Mouse (Mus musculus): ENCODE measurements at regions not wholly inside any gene's neighbourhood (a gene's known extent, or its start where the extent isn't known, plus 50 kb on each side); places are given as distances from the start of the nearest gene placed in this dataset.
"Not testable (repeated sequence)": the region's sequence is repeated elsewhere in the genome, so short reads cannot be mapped to it uniquely, and the experiment has no call there.

DNA sequence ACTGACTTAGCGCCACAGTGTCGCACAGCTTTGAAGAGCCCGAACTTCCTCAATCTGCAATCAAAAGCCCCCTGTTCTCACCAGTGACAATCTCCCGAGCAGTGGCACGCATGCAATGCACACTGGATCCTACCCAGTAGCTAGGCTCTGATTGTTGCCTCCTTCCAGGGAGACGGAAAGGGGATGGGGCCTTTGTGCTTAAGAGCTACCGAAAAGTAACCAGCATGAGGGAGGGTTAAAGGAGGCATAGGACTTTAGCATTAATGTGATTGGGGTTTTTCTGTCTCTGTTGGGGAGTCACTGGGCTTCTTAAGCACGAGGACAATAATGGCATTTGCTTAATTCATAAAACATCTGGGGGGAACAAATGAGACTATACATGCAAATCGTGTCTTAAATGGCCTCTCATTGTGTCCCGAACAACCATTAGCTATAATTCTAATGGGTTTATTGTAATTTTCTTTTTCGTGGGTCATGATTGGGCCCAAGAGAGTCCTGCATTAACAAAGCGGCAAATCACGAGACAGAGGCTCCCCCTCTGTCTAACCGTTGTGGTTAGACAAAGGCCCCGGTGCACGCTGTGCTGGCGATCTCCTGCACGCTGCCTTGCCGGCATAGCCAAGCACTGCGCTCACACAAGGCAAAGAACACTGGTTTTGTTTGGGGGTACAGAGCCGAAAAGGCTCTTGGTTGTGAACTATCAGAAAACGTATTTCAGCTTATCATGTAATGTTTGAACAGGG is 223.2 kb downstream of the Dact1 start:
- no peak for DNase-seq

DNA sequence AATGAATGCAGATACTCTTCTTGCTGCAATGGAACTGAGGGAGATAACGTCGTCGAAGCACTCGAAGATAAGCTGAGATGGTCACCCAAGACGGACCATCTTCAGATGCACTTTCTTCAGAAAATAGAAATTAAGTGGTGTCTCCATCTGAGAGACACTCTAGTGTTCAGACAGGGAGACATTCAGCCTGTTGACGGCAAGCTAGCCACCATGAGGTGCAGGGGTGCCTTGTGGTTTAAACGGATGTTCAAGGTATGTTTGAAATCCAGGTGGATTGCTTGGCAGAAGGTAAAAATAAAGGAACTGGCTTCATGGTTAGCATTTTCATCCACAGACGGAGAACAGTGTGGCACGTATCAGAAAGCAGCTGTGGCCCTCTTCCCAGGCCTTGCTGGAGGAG is 224.0 kb downstream of the Dact1 start:
- no peak for DNase-seq

DNA sequence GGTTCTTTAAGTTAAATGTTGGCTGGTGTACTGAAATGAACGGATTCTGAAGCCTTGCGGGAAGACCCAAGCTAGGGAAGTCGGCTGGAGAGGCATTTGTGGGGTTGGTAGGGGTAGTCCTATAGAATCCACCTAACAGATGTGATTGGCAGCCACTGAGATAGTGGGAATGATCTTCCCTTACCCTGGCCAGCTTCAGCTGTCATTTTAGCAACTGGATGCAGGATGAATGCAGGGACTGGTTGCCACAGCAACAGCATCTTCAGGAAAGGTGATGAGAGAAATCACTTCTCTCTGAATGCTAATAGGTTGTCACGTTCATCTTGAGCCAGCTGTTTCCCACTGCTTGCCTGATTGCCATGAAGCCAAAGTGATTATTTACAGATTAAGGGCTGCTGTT is 224.5 kb downstream of the Dact1 start:
- no peak for DNase-seq

DNA sequence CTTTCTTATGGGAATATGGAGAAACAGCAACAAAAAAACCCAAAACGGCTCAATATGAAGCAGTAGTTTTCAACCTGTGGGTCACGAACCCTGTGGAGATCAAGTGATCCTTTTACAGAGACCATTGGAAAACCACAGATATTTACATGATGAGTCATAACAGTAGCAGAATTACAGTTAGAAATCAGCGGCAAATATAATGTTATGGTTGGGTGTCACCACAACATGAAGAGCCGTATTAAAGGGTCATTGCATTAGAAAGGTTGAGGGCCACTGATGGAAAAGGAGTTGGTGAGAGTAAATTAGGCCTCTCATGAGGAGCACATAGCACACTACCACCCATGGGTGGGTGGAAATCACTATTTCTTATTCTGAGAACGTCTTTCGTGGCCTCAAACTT is 225.6 kb downstream of the Dact1 start:
- DNase-seq, result no peak

DNA sequence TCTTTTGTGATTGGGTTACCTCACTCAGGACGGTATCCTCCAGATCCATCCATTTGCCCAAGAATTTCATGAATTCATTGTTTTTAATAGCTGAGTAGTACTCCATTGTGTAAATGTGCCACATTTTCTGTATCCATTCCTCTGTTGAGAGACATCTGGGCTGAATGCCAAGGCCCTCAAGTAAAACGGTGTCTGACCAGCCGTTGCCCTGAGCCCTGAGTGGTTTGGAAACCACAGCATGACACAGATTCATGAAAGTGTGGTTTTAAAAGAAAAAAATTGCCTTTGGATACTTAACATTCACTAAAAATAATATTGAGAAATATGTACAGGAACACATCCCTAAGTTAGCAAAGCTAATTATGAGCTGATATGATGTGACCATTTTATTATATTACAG is 226.1 kb downstream of the Dact1 start:
- DNase-seq, result not testable (repeated sequence)

DNA sequence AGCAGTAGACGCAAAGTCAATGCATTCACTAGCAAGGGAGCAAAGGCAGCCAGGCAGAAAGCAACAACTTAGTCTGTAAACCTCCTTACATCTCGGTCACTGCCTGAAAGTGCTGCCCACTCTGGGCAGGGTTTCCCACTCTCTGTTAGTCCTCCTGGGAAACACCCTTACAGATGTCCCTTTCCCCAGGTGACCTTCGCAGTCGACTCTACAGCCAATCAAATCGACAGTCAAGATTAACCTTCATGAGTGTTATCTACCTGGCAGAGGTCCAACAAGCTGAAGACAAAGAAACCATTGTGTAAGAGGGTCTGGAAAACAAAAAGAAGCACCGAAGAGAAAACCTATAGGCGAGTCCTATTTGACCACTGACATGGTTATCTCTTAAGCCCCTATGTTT is 229.0 kb downstream of the Dact1 start:
- DNase-seq, result no peak

DNA sequence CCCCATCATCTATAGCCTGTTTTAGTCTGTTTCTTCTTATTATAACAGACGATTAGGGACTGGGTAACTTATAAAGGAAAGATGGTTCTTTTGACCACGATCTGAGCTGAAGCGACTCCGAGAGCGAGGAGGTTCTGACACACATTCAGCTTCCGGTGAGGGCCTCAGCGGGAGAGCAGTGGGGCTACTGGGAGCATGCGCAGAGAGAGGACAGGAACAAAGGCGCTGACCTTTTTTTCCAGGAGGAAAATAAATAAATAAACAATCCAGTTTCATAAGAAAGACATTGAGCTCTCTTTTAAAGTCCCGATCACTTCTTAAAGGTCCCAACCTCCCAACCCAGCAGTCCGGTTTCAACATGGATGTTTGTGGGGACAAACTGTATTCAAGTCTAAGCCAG is 230.6 kb downstream of the Dact1 start:
- DNase-seq, result no peak

DNA sequence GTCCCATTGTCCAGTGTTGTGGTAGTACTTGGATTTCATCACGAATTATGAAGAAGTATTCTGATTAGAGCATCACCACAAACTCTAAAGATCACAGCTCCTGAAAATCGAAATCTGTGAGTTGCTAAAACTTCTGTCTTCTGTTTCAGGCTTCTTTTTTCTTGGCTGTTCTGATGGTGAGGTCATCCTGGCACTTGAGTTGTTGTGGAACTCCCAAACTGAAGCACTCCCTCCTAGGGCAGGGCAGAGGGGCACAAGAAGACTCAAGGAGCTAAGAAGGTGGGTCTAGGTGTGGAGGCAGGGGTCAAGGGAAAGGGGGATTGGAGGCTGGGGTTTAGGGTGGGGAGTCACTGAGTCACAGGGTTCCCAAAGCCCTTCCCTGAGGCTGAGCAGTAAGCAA is 232.3 kb downstream of the Dact1 start:
- no peak for DNase-seq

DNA sequence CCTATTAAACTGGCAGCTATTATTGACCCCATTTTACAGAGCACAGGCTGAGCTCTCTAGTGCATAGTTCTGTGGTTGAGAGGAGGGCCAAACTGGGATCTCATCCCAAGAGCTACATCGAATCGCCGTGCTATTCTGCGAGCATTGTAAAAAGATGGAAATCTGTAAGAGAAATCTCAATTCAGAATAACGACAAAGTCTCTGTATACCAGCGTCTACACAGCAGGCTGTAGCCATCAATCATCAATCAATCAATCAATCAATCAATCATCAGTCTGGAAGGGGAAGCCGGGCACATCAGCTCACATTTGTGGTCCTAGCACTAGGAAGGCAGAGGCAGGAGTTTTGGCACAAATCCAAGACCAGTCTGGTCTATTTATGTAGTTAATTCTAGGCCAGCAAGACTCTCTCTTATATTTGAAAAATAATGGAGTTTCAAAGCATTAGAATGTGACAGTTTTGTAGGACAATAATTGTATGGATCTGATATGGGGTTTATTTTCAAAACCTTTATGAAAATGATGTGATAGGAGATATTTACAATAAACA is 234.0 kb downstream of the Dact1 start:
- DNase-seq, result no peak

DNA sequence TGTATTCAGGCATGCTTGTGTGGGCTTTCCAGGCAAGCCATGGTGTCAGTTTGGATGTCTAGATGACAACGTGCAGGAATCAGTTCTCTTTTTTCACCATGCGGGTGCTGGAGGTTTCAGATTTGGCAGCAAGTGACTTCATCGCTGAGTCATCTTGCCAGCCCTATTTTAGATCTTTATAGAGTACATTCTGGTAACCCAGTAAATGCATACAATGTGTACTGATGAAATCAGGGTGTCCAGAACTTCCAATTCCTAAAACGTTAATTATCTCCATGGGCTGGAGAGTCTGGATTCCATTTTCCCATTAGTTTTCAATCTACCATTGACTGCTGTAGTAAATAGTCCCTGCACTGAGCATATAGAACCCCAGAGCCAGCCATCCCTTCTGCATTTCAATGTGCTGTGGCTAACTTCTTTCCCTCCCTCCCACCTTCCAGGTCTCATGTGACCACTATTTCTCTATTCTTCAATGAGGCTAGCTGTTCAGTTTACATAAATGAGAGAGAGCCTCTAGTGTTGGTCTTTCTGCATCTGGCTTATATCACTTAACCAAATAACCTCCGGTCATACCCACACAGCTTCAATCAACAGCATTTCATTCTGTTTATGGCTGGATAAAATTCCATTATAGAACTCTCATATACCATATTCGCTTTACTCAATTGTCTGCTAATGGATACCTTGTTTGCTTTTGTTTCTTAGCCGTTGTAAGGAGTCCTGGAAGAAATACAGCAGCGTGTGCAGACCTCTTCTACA is 234.9 kb downstream of the Dact1 start:
- no peak for DNase-seq

DNA sequence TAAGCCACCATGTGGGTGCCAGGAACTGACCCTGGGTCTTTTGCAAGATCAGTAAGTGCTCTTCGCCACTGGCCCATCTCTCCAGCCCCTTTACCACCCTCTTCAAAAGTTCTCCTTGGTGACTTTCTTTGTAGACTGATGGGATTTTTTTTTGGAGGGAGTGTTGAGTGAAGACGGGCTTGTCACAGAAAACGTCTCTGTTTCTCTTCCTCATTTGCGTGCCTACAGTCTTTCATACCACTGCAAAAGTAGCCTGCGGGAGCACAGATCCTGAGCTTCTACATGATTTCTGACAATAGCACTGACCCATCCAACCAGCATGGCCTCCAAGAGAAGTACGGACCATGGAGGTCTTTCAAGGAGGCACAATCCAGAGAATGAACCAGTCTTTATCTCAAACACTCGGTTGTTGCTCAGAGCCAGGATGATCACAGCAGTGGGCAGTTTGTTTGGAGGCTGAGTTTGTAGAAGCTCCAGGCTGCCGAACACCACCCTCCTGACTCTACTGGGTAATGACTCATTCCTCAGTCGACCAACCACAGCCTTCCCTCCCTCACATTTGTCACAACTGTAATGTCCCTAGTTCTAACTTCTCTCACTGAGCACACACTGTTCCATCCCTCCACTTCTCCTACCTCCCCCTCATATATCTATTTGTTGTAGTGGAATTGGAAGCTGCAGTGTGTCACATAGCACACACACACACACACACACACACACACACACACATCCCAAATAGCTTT is 237.0 kb downstream of the Dact1 start:
- DNase-seq, result no peak

DNA sequence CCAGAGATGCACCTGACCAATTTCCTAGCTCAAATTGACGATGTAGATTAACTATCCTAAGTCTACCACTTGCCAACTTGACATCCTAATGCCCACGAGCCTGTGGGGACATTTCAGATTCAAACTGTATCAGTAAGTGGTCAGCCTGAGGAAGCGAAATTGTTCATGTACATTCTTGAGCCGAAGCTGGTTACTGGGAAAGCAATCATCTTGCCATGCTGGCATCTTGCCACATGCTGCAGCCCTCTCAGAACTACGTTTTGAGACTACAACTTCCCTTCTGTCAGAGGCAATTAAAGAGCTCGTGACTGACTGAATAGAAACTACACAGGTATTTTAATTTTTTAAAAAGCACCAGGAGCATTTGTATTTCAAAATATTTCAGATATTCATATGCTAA is 239.7 kb downstream of the Dact1 start:
- no peak for DNase-seq

DNA sequence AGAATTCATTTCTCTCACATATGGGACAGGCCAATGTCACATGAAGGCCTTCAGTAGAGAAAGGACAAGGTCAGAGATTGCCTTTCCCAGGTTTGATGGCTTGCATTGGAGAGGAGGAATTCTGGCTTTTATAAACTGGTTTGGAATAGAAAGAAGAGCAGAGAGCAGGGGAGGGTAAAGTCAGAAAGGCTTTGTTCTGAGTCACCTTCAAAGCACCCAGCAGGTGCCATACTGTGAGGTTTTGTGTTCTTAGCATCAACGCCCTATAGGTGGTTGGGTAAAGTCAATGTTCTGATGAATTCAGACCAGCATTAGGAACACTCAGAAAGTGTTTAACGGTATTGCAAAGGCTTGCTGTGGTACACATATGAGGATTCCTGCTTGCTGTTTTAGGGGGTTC is 244.5 kb downstream of the Dact1 start:
- no peak for DNase-seq

DNA sequence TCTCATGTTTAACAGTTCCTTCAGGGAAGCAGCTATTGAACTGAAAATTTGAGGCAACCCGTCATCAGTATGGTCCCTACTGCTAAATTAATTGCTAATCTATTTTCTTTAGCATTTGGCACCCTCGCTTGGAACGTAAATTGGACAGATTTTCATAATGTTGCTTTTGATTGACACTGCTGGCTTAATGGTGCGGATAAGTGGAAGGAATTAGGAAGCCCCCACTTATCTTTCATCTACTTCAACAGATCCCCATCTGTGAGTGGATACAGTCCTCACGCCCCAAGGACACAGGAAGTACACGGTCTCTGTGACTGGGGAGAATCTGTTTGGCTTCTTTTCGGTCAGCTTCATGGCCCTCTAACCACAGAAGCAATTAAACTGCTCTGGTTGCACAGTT is 251.6 kb downstream of the Dact1 start:
- DNase-seq, result no peak

DNA sequence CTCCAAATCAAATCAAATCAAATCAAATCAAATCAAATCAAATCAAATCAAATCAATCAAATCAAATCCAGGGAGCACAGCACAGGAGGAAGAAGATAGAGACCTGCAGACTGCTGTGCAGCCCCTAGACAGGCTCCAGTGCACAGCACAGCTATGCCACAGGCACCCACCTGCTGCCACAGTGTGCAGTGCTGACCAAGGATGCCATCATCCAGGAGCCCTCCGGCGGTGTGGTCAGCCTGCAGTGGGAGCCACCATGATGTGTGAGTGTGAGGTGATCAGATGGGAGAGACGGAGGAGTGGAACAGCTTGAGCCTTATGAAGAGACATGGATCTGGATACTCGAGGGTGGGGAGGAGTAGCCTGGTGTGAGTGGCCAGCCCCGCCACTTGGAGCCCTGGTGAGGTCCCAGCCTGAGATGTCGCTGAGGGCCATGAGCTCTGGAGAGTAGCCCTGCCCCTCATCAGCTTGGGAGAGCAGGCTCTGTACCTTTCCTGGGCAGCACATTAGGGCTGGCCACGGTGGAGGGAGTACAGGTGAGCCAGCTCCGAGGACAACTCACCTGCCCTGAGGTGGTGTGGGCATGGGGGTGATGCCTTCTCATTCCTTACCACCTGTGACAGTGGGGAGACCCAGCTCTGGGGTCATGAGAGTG is 252.4 kb downstream of the Dact1 start:
- DNase-seq, result no peak

DNA sequence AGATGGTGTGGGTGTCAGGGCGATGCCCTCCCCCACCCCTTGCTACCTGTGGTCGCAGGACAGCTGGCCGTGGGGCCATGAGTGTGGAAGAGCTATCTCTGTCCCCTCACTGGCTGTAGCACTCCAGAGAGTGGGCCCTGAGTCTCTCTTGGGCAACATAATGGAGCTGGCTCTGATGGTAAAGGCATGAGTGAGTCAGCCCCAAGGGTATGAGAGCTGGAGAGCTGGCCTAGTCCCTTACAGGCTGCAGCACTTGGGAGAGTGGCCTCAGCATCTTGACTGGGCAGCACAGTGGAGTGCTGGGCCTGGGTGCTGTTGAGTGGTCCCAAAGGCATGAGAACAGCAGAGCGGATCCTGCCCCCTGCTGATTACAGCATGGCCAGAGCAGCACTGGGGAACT is 253.5 kb downstream of the Dact1 start:
- no peak for DNase-seq

DNA sequence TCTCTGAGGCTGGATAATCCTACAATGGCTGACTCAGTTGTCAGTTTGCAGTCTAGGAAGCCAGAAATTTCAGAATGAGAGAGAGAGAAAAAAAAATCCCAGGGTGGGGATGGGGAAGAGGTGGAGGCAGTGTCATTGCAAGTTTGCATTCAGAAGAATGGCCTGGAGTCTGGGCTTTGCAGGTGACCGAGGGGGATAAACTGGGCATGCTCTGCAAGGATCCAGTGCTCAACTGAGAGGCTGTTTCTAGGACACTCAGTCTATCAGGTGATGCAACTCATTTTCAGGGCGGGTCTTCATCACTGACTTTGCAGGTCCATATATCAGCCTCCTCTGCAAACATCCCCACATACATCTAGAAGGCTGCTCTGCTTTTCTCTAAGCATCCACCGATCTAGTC is 256.7 kb downstream of the Dact1 start:
- no peak for DNase-seq

DNA sequence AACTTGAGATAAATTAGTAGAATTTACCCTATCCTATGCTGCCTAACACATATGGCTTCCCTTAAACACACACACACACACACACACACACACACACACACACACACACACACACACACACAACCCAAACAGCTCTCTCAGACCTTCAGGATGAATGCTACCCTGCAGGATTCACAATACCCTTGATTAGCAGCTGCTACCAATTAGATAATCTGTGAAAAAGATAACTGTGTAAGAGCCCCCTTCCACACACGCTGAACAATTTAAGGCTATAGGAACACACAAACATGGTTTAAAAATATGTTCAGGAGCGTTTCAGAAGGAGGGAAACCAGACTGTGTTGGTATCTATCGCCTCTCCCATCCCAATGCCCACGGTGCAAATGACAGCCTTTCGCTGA is 258.6 kb downstream of the Dact1 start:
- DNase-seq, result no peak

DNA sequence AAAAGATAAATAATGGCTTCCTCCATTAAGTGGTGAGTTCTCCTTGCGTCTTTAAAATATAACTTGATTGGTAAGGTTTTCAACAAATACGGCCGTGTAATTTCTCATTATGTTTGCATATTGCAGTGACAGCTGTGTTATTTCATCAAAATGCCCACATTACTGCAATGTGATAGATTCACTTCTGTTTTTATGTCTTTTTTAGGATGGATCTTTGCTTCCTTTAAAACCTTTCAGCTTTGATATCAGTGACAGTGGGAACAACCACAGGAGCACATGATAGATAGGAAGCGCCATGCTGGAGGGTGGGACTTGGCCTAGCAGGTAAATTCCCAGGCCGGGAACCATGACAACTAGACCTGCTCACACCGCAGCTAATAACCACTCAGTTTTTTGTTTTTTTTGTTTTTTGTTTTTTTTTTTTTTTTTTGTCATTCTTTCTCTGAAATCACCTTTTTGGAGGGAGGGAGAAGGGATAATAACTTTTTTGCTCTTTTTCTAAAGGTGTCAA is 259.3 kb downstream of the Dact1 start:
- no peak for DNase-seq

DNA sequence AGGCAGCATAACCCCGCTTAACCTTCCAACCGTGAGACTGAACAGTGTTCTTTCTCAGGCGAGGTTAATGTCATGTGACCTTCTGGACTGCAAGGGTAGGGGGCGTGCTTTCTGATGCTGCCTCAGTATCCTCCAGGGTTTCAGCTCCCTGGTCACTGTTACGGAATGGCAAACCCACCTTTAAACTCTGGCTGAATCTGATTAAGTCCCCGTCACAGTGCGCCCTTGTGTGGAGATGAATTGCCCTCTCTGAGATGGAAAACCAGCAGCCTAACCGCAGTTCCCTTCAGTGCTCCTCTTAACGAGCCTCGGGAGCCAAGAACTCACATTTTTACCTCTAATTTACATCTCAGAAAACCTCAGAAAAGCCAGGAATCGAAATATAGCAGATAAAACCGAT is 260.0 kb downstream of the Dact1 start:
- no peak for DNase-seq

DNA sequence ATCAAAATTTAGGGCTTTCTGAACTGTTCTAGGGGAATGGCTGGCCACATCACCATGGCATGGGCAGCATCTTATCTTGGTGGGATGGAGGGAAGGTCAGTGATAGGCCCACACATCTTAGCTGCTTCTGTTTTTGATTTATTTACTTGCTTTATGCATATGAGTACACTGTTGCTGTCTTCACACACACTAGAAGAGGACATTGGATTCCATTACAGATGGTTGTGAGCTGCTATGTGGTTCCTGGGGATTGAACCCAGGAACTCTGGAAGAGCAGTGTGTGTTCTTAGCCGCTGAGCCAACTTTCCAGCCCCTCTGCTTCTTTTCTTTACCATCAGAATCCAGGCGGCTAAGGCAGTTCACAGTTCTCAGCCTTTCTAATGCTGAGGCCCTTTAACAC is 260.4 kb downstream of the Dact1 start:
- no peak for DNase-seq

DNA sequence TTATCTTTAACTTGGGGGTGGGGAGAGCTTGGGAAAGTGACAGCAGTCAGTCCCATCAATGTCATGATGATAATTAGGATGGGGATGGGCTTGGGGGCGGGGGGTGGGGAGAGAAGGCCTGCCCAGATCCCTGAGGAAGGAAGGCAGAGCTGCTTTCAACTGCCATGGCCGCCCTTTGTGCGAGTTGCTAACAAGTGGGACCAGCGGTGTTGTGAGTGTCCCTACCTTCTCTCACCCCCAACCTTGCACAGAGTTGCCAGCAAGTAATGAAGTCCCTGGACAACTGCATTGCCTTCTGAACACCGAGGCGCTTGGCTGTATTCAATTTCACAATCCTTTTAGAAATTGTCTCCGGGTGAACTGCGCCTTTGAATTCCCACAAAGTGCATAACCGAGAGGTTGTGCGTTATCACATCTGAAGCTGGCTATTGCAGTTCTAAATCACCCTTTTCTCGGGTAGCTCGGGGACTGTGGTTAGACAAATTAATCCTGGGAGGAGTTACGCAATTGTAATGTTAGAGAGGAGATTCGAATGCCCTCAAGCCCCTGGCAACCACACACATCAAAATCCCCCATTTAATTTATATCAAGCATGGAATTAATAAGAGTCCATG is 257.9 kb upstream of the Daam1 start:
- no peak for DNase-seq

DNA sequence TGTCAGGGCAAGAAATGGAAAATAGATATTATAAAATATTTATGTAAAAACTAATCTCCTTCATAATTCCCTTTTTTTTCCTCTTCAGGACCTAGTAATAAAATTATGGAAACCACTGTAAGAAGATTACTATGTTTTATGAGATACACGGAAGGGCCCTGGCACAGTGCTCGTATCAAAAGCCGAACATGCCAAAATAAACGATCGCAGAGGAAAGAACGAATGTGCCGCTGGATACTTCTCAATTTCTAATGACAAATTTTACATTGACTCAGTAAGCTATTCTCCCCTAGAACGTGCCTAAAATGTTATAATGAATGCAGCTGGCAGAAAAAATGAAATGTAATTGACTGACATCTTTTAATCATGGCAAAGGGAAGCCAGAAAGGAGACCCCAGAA is 257.4 kb upstream of the Daam1 start:
- DNase-seq, result no peak

All from kidney, adult 11 months (tissue).